Mouse (Mus musculus) ES-Bruce4 (cell line): ENCODE results near the gene Adarb1.

Experiments used
- CTCF ChIP-seq: IDR thresholded peaks from one replicate; pipeline ENCODE4 v1.8.1; 2011; ENCODE audit warnings: low read depth, low read length
- EP300 ChIP-seq: IDR thresholded peaks from 2 replicates; pipeline ENCODE4 v1.6.1; 2011; ENCODE audit warnings: low read depth, low read length; ENCODE audit not compliant: insufficient read depth
- POLR2A ChIP-seq: IDR thresholded peaks from one replicate; pipeline ENCODE4 v1.8.1; 2011; ENCODE audit warnings: low read length; ENCODE audit not compliant: insufficient read depth

DNA sequence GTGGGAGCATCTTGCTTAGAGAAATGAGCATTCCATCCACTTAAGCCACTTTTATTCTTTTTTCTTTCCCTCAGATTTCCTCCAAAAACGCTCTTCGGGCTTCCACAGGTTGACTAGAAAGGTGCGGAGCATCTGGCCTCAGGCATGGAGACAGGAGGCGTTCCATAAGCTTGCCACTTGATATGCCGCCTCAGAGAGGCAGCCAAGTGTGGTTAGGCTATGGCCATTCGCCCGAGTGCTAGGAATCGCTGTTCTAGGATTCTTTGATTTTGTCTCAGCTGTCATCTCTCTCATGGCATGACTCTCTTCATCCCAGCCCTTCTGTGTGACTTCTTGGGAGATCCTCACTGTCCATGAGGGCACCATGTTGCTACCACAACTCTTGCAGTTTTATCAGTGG lies 43.1 kb upstream of the Adarb1 start:
- no peak for TF ChIP-seq CTCF
- no peak for TF ChIP-seq EP300
- TF ChIP-seq POLR2A: no peak
